Mouse (Mus musculus): Measurements from ENCODE around the gene Sox6. TPM values are rescaled to one million over a fixed set of nuclear protein-coding genes. Genes with fewer than 3 reads are reported as not detected.

Gene Sox6
- total RNA-seq, 2 experiments from 2014 or later: 892 to 1,095 TPM

DNA sequence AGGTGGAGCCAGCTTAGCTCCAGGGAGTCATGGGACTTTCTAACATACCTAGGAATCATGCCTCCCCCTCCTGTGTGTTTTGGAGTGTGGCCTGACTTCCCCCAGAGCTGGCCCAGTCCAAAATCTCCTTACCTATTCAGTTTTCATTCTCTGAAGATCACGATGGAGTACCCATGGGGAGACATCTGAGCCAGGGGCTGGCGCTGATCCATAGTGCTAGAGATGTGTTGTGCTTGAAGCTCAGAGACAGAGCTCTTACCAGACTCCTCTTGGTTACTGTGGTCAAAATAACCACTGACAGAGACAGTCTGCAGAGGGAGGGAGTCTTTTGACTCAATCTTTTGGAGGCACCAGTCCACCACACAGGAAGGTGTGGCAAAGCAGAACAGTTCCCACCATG is 575.2 kb downstream of the Sox6 start:
- no peak for ATAC-seq (replicated peaks; ENCODE audit: low FRiP score, poor library complexity, severe bottlenecking)

DNA sequence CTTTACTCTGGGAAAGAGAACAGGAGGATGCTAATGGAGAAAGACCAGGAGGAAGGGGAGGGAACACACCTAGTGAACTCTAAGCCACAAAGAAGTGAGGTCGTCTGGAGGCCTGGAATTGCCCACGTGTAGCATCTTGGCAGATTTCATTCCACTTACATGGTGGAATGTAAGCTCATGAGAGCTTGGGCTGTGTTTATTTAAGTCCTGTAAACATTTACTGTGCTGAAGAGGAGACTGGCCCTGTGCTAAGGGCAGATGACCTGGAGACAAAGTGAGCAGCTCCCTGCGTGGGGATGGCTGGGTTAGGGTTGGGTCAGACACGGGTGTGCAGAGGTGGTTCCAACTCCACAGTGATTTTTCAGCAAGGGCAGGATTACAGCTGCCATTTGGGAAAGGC is 576.3 kb downstream of the Sox6 start:
- ATAC-seq (replicated peaks; ENCODE audit: low FRiP score, poor library complexity, severe bottlenecking): no peak

DNA sequence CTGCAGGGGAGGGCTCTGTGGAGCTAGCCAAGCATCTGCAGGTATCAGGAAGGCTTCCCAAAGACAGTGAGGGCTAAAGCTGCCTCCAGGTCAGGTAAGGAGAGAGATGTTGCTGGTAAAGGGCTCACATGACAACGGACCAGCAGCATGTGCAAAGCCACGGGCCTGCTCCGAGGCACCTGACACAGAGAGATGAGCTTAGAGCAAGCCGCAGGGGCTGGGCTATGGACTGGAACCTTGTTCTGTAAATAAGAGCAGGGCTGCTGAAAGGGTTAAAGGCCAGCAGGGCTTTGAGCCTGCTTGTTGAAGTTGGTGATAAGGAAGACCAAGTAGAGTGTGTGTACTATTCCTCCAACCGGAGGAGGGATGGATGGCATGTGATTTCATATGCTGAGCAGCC is 583.6 kb downstream of the Sox6 start:
- no peak for ATAC-seq (replicated peaks; ENCODE audit: low FRiP score, poor library complexity, severe bottlenecking)

DNA sequence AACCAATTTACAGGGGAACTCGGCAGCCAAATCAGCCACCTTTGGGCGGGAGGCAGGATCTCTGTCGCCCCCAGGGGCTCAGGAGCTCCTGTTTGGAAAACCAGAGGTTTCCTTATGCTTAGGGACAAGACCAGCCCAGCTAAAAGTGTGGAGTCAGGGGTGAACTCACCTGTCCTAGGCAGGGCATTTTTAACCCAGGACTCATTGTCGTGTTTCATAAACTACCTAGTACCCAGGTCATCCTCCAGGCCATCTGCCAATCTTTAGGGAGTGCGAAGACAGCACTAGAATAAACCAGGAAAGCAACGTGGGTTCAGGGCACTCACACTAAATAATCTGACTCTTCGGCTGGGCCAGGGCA is 584.9 kb downstream of the Sox6 start:
- ATAC-seq (replicated peaks; ENCODE audit: low FRiP score, poor library complexity, severe bottlenecking): no peak

DNA sequence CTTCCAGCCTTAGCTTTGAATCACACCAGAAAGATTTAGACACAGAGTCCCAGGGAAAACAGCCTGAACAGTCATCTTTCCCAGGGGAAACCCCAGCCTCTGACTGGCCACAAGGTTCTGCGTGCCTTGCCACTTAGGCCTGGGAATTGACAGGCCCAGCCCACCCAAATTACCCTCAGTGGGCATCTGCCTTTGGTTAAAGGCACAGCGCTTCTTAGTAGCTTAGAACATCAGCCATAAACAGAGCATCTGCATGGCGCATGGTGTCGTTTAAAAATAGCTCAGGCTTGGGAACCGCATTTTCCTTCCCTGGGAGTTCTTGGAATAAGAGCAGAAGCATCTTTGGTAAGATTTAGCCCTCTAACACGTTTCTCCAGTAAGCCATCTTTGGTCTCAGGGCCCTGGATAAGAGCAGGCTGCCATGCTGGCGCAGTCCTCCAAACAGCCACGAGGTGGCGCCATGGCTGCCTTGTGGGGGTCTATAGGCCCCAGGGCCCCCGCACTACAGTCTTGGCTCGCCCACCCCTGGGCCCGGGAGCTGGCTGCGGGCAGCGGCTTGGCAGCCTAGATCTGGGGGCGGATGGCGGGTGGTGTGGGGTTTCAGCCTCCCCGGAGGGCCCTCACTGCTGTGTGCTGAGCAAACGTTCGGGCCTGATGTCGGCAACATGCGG is 585.4 kb downstream of the Sox6 start:
- ATAC-seq (replicated peaks; ENCODE audit: low FRiP score, poor library complexity, severe bottlenecking): no peak

DNA sequence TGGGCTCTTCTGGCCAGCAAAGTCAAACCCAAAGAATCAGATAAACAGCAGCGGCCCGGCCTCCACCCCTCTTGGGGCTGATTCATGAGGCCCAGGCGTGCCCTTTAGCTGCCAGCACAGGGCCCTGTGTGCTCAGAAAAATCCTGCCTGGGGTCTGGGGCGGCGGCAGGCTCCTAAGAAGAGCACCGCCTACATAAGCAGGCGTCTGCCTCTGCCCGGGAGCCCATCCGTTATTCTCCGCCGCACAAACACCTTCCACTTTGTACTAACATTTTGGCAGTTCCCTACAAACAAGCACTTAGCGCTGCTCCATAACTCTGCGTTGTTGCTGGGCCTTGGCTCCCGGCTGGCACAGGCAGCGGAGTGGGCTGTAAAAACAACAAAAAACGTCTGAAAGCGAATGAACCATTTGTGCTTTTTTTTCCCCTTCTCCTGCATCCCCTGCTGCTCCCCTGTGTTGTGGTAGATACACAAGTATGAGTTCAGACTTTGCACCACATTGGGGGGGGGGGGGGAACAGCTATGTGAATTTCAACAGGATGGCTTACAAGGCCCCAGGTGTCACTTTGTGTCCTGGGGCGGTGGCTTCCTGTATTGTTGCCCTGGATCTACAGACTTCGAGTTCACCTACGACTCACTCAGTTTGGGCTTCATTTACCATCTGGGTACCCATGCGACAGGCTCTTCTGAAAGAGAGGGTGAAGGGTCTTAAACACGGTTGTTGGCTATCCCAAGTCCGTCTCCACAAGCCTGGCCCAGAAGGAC is 588.0 kb downstream of the Sox6 start:
- no peak for ATAC-seq (replicated peaks; ENCODE audit: low FRiP score, poor library complexity, severe bottlenecking)

DNA sequence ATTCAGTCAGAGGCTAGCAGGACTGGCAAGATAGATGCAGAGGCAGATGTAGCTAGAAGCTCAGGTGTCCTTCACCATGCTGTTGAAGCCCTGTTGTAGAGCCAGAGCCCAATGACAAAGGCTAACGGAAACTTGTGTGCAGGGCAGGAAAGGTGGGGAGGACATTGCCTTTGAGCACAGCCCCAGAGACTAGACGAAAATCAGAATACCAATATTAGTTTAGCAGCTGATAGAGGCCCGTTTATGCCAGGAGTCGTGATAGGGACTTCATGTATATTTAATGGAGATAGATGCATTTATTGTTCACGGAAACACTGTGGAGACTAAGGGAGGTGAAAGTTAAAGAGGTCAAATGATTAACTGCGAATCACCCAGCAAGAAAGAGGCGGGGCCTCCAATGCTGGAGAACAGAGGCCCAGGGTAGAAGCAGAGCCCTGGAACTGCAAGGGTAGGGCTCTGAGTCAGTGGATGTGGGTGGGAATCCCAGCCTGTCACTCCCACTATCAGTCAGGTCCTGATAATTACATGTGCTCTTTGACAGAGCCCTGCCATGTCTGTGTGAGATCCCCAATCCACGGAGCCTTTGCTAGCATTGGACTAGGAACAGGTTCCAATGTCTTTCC is 590.1 kb downstream of the Sox6 start:
- no peak for ATAC-seq (replicated peaks; ENCODE audit: low FRiP score, poor library complexity, severe bottlenecking)

DNA sequence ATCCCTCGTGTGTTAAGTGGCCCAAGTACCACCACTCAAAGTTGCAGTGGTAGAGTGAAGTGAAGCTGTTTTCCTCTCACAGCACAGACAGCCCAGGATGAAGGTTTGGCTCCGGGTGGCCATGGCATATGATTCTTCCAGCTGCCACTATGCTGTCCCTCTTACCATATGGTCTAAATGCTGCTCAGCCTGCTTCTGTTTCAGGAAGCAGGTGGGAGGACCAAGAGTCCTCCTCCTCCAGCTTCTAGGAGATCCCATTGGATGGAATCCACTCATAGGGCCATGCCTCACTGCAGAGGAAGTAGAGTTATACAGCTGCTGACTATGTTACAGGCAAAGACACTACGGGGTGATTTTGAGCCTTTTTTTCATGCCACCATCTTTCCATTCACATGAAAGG is 591.5 kb downstream of the Sox6 start:
- ATAC-seq (replicated peaks; ENCODE audit: low FRiP score, poor library complexity, severe bottlenecking): no peak

DNA sequence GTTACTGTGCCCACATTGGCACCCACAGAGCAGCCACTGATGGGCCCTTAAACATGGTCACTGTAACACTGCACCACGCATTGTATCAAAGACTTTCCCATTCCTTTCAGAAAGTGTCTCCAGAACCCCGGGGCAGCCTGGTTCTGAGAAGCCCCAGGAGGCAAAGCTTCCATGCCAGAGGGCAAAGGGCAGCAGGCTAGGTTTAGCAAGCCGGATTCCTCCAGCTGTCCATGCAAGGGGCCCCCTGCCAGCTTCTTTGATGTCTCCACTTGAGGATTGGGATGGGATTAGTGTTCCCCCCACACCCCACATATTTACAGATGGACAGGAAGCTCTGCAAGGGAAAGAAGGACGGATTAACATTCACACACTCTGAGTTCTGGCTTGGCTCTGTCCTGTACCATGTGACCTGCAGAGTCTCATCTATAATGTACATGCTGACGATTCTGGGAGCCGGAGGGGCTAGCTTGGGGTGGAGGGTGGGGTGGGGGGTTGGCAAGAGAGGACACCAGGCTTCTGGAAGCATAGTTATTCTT is 592.0 kb downstream of the Sox6 start:
- no peak for ATAC-seq (replicated peaks; ENCODE audit: low FRiP score, poor library complexity, severe bottlenecking)

DNA sequence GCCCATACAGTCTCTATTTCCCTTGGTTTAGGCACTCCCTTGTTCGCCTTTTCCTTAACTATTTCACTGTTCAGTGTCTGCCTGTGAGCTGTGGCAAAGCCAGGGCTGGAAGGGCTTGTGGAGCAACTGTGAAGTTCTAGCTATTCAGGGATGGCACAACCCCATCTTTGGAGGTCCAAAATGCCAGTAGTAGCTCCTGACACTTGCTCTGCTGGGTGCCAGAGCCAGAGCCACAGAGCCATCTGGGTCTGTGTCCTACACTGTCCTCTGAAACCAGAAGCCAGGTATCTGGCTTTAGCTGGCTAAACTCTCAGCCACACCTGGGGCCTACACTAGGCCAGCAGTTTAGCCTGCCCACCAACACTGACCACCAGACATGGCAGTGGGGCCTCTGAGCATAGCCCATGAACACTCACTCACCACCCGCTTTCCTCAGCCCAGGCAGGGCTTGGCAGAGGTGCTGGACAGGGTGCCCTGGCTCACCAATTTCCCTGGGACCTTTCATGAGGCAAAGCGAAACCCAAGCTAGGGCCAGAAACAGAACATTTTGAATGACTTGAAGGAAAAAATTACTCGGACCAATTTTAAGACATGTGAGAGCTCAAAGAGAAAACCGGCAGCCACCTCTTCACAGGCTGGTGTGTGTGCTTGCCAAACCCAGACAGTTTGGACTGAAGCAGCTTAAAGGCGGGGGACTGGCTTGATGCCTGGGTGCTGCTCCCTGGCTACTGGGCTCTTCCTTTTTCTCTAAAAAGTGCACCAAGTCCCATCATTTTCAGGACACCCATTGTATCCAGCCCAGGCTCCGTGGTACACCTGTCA is 612.2 kb downstream of the Sox6 start:
- ATAC-seq (replicated peaks; ENCODE audit: low FRiP score, poor library complexity, severe bottlenecking): no peak

DNA sequence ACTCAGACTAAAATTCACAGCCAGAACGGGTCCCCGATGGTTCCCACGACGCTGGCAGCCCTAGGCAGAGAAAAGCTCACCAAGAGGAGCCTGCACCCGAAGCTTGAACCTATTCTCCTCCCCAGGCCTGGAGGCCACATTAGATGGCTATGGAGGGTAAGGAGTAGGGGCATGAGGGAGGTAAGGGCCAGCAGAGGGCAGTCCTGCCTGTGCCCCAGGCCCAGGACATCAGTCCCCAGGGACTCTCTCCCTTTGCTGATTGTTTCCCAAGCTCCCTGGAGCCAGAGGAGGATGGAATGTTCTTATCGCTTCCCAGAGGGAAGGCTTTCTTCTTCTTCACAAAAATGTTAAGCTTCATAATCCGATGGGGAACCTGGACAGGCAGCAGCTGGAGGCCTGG is 615.8 kb downstream of the Sox6 start:
- no peak for ATAC-seq (replicated peaks; ENCODE audit: low FRiP score, poor library complexity, severe bottlenecking)

DNA sequence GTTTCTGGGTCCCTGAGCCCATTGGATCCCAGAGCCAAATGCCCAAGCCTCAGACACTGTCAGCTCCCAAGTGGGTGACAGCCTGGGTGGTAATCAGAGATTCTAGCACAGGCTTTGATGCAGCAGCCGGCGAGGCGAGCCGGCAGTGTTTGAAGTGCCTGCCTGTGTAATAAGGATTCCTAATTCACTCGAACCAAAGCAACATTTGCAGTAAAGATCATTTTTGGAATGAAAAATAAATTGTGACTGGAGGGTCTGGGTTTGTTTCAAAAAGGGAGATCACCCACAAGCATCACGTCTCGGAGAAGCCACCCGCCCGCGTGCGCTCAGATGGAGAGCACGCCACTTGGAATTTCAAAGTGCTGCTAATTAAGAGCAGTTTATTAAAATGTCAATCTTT is 617.6 kb downstream of the Sox6 start:
- ATAC-seq (replicated peaks; ENCODE audit: low FRiP score, poor library complexity, severe bottlenecking): no peak

Other genes with a start within 250 kb of the Sox6 start
- gene 1110004F10Rik, start 601 bp upstream of the Sox6 start, total RNA-seq (2015; ENCODE audit: low replicate concordance): 50.7 and 81.8 TPM in 2 replicates
- gene 1110004F10Rik, start 601 bp upstream of the Sox6 start, total RNA-seq (2017; ENCODE audit: low replicate concordance): 46.9 and 76.1 TPM in 2 replicates
- gene Gm4353, start 45.8 kb upstream of the Sox6 start, total RNA-seq (2015; ENCODE audit: low replicate concordance): not detected in 2 replicates
- 0.77 and 1.2 TPM in 2 replicates for gene Gm4353, start 45.8 kb upstream of the Sox6 start, total RNA-seq (2017; ENCODE audit: low replicate concordance)